Mouse (Mus musculus) lung, adult 2 months (tissue): ENCODE measurements around the gene Slc27a1.

Experiments used
- CTCF ChIP-seq: fragments of 200-500 bp; IDR thresholded peaks from 2 replicates; pipeline ENCODE4 v1.5.1; 2011; ENCODE audit warnings: mild to moderate bottlenecking, low read length, control low read depth; ENCODE audit not compliant: insufficient read depth
- POLR2A ChIP-seq: fragments of 200-500 bp; IDR thresholded peaks from 2 replicates; pipeline ENCODE4 v1.6.1; 2011; ENCODE audit warnings: low read depth, mild to moderate bottlenecking, control low read depth, low read length, borderline replicate concordance; ENCODE audit errors: extremely low read depth

DNA sequence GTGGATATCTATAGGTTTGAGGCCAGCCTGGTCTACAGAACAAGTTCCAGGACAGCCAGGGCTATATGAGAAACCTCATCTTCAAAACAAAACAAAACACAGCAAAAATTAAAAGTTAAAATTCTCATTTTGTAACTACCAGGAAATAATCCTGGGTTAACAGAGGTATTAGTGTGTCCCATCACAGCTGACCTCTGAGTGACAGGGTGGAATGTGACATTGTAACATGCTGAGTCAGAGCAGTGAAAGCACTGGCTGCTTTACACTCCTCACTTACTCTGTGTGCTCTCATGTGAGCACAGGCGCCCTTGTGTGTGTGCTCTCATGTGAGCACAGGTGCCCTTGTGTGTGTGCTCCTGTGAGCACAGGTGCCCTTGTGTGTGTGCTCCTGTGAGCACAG, 6.3 kb downstream of the Slc27a1 start:
- no peak for TF ChIP-seq CTCF
- TF ChIP-seq POLR2A, result no peak
